Mouse (Mus musculus) B cell, adult 62 days (primary cell): ENCODE data around the gene Fam205a1. TPM values are rescaled to one million over a fixed set of nuclear protein-coding genes. Genes with fewer than 3 reads are reported as not detected.

ENCODE experiments used
- total RNA-seq: library from RNA; stranded (reverse); gene quantifications from 4 replicates; pipeline ENCODE4 v1.2.4, GENCODE M21; 2023

Gene Fam205a1
- total RNA-seq, result not detected in 4 replicates

DNA sequence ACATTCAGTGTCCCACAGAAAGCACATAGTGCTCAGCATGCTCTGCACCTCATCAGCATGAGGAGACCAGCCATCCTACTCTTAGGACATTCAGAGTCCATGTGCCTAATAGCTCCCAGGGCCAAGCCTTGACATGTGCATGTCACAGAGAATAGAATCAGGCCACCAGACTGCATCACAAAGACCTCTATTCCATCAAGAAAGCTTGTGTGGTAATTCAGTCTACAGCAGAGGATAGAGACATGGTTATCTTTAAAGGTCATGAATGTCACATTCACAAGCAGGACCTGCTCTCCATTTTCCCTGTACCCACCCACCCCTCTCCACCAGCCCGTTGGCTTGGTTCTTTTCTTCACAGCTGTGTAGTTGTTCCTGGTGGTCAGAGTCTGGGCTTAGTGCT lies at the start of gene Fam205a1:
TSS of gene Fam205a1 (minus strand) at position 101 of the 400 bp plus-strand sequence.

DNA sequence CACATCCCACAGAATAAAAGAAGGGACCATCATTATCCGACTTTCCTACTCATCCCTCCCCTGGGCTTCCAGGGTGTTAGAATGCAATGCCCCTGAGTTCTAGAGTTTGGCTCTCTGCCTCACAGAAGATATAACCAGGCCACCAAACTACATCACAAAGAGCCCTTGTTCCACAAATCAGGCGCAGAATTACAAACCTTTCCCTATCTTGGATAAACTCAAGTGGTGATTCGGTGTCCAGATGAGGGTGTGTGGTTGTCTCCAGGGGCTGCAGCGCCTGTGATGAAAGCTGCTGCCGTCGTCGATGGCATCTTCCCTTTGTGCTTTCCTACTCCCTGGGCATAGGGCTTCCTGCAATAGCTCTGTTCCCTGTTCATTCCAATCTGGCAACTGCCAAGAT lies 20.4 kb upstream of the Fam205a1 start, which contains the start of gene Fam205c:
TSS of gene Fam205c (minus strand) at position 101 of the 400 bp plus-strand sequence.

DNA sequence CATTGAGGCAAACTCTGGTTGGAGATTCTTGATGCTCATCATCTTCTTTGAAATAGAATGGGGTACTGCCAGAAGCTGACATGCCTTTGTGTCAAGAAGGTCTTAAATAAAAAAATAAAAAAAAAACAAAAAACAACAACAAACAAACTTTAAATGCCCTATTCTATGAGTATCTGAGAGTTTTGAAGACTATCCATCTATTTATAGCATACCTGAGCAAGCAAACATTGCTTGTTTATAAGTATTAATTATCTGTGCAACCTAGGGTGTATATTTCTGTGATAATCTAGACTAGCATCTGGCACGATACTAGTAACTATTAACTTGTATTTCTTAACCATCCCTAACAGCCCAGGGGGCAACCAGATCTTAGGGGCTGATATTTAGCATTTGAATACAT lies 3.0 kb upstream of the Fam205a1 start, which contains the start of gene Gm12394:
TSS of gene Gm12394 (minus strand) at position 101 of the 400 bp plus-strand sequence.

Other genes starting within 250 kb of the Fam205a1 start
- not detected in 4 replicates for gene Gm10591, start 241.7 kb downstream of the Fam205a1 start, total RNA-seq
- not detected in 4 replicates for gene Gm2564, start 224.2 kb downstream of the Fam205a1 start, total RNA-seq
- not detected in 4 replicates for gene Ccl27b, start 198.6 kb downstream of the Fam205a1 start, total RNA-seq
- not detected in 4 replicates for gene Il11ra2, start 192.0 kb downstream of the Fam205a1 start, total RNA-seq
- not detected in 4 replicates for gene 4930578G10Rik, start 118.3 kb downstream of the Fam205a1 start, total RNA-seq
- gene Ccl19, start 97.3 kb downstream of the Fam205a1 start, total RNA-seq, result not detected in 4 replicates
- not detected in 4 replicates for gene Ccl21a, start 79.9 kb downstream of the Fam205a1 start, total RNA-seq
- gene Gm12394, start 2.9 kb upstream of the Fam205a1 start, total RNA-seq, result not detected in 4 replicates
- gene Fam205c, start 20.3 kb upstream of the Fam205a1 start, total RNA-seq, result not detected in 4 replicates
- not detected in 4 replicates for gene Phf24, start 62.8 kb upstream of the Fam205a1 start, total RNA-seq
- gene Dnajb5, start 95.9 kb upstream of the Fam205a1 start, total RNA-seq, result 33.1 to 42.0 TPM (median 37.5 TPM) in 4 replicates
- not detected in 4 replicates for gene 1700022I11Rik, start 115.7 kb upstream of the Fam205a1 start, total RNA-seq
- gene Vcp, start 146.6 kb upstream of the Fam205a1 start, total RNA-seq, result 98.6 to 113 TPM (median 106 TPM) in 4 replicates
- gene Fancg, start 156.6 kb upstream of the Fam205a1 start, total RNA-seq, result 27.6 to 34.9 TPM (median 32.9 TPM) in 4 replicates
- gene Pigo, start 171.9 kb upstream of the Fam205a1 start, total RNA-seq, result 33.1 to 43.8 TPM (median 42.4 TPM) in 4 replicates
- 59.6 to 79.8 TPM (median 72.1 TPM) in 4 replicates for gene Stoml2, start 177.8 kb upstream of the Fam205a1 start, total RNA-seq
- gene Fam214b, start 192.3 kb upstream of the Fam205a1 start, total RNA-seq, result 21.7 to 35.2 TPM (median 25.9 TPM) in 4 replicates
- 0.26 to 1.8 TPM (median 1.1 TPM) in 4 replicates for gene Unc13b, start 205.1 kb upstream of the Fam205a1 start, total RNA-seq